8 mouse cellular contexts compared by ENCODE assay signal in genomic region chr1:162359270-162359669, GRCm38 (mm10).
DNase-seq lines count a peak whose midpoint lies in the region; ATAC-seq and TF ChIP-seq lines count a peak whose summit lies in the region.
"Had no signal": no experiment of that assay in that cellular context is flagged by ENCODE, and none has a peak within 500 bp of the region (broad histone marks: within the 10 kb centered on the region; RNA-seq: fewer than 3 reads in every experiment).

No protein-coding gene starts in this region.

- ATAC-seq in Patski, result peak; percentile 89
- ATAC-seq in forebrain, embryonic 13.5 days, result peak; percentile 66
- ATAC-seq in midbrain, embryonic 12.5 days (ENCODE audit: low FRiP score, low read depth), result peak; percentile 48; the same call in 1 of the 2 replicates

- peak; percentile 62 for DNase-seq in Patski (ENCODE audit: low read depth, low spot score)
- DNase-seq in cerebellum, adult 11 months, result peak; percentile 64
- peak; percentile 74 for DNase-seq in kidney, adult 11 months
- DNase-seq in left cerebral cortex, postnatal 14 days (ENCODE audit: low spot score in 2 of 2), result peak; percentile 77 to 89
- peak; percentile 3 for DNase-seq in thymus, postnatal 25 days

- no peaks in the 10 kb centered on the region for H3K9me3 ChIP-seq in forebrain, embryonic 13.5 days (replicated peaks)
- H3K9me3 ChIP-seq in midbrain, embryonic 12.5 days, result no peaks in the 10 kb centered on the region

- CTCF ChIA-PET in Patski (lab: Charles Lee), result interaction anchor here (0.7 to 3.4 kb wide), 22 partner anchors 11 to 629 kb away, joined by 3 to 35 read pairs (median 5); partner anchors contain the start of genes Dnm3 and Mettl13

- no peak overlapping the region for H3K4me2 ChIP-seq in forebrain, embryonic 13.5 days
- no peak overlapping the region for H3K4me2 ChIP-seq in midbrain, embryonic 12.5 days (replicated peaks)

- POLR2A ChIA-PET in Patski (lab: Charles Lee), result interaction anchor here (0.5 to 1.5 kb wide), 6 partner anchors 95 to 189 kb away, joined by 3 to 6 read pairs (median 4); partner anchors contain the start of genes Dnm3 and Mettl13

- no peaks in the 10 kb centered on the region for H3K27me3 ChIP-seq in Patski
- H3K27me3 ChIP-seq in forebrain, embryonic 13.5 days, result no peaks in the 10 kb centered on the region
- no peaks in the 10 kb centered on the region for H3K27me3 ChIP-seq in midbrain, embryonic 12.5 days

- no peak overlapping the region for H3K9ac ChIP-seq in forebrain, embryonic 13.5 days
- no peak overlapping the region for H3K9ac ChIP-seq in midbrain, embryonic 12.5 days (replicated peaks)

- intact Hi-C loops in left cerebral cortex, postnatal 14 days (cut with DNase I), result loop anchor here (1.0 to 10.0 kb wide), 3 partner anchors 116 to 306 kb away; partner anchors contain the start of gene Dnm3

- WGBS in forebrain, embryonic 13.5 days, result 54% methylated on average over 8 of the region's 8 CpGs
- WGBS in midbrain, embryonic 12.5 days, result 61% methylated on average over 8 of the region's 8 CpGs

- no peak overlapping the region for H3K27ac ChIP-seq in forebrain, embryonic 13.5 days
- H3K27ac ChIP-seq in midbrain, embryonic 12.5 days (replicated peaks), result no peak overlapping the region

- in situ Hi-C loops in Patski (cut with MboI; ENCODE audit: low pct_unique_long_range_greater_than_20kb), result loop anchor here (10.0 kb wide), 1 partner anchor 306 kb away; no protein-coding TSS in a partner anchor

- H3K36me3 ChIP-seq in forebrain, embryonic 13.5 days (ENCODE audit: poor library complexity, severe bottlenecking), result no peaks in the 10 kb centered on the region
- no peaks in the 10 kb centered on the region for H3K36me3 ChIP-seq in midbrain, embryonic 12.5 days

- peaks cover 23% of the 10 kb centered on the region for H3K4me1 ChIP-seq in forebrain, embryonic 13.5 days
- H3K4me1 ChIP-seq in midbrain, embryonic 12.5 days, result peaks cover 12% of the 10 kb centered on the region; the same call in 1 of the 2 replicates

- H3K4me3 ChIP-seq in forebrain, embryonic 13.5 days, result no peak overlapping the region
- H3K4me3 ChIP-seq in midbrain, embryonic 12.5 days, result no peak overlapping the region
- H3K4me3 ChIP-seq: erythroblast, embryonic 14.5 days had no signal

- TF ChIP-seq CTCF in Patski (IDR thresholded peaks at IDR 0.05), result peak; percentile 97

Comparison
In these comparisons a context has a peak if more than half of its experiments do, and no peak if none do; other contexts are left out.
1. DNase-seq: peak in every context shown above with its lines; median percentile 83 in left cerebral cortex, postnatal 14 days; 74 in kidney, adult 11 months; 64 in cerebellum, adult 11 months; 62 in Patski; 3 in thymus, postnatal 25 days.